Mouse (Mus musculus): Measurements from ENCODE around the gene Cdkn1a. TPM values are rescaled to one million over a fixed set of nuclear protein-coding genes. Genes with fewer than 3 reads are reported as not detected.

The Cdkn1a gene
- polyA plus RNA-seq, 1 experiment from 2014 or later, result 26.0 TPM

GRCm38 (mm10) chr17:29141577-29141976 lies 50.8 kb downstream of the Cdkn1a start:
- Histone ChIP-seq H3K9me3 (peaks cover 10% of the 10 kb centered on the region; the same call in 1 of the 2 replicates), H3K36me3 (replicated peaks) (no peaks in the 10 kb centered on the region), H3K27ac (replicated peaks) (no peak overlapping the region), H3K4me1 (peaks cover 5% of the 10 kb centered on the region; the same call in 1 of the 2 replicates), H3K27me3 (replicated peaks; ENCODE audit: low read depth, poor library complexity, severe bottlenecking) (no peaks in the 10 kb centered on the region), H3K4me3 (no peak overlapping the region)
- 90% methylated on average over 3 of the region's 3 CpGs for WGBS
- no peak for DNase-seq (ENCODE audit: low spot score)

GRCm38 (mm10) chr17:29143266-29143665 lies 52.5 kb downstream of the Cdkn1a start:
- no peak for DNase-seq (ENCODE audit: low spot score)
- H3K27me3 ChIP-seq (replicated peaks; ENCODE audit: low read depth, poor library complexity, severe bottlenecking), result no peaks in the 10 kb centered on the region
- H3K4me1 ChIP-seq, result peaks cover 12% of the 10 kb centered on the region; the same call in 1 of the 2 replicates
- WGBS, result 83% methylated on average over 8 of the region's 8 CpGs
- H3K9me3 ChIP-seq, result peaks cover 10% of the 10 kb centered on the region; the same call in 1 of the 2 replicates
- H3K36me3 ChIP-seq (replicated peaks), result no peaks in the 10 kb centered on the region
- H3K4me3 ChIP-seq, result no peak overlapping the region
- H3K27ac ChIP-seq (replicated peaks), result no peak overlapping the region

GRCm38 (mm10) chr17:29145101-29145500 lies 54.3 kb downstream of the Cdkn1a start:
- no peak overlapping the region for H3K27ac ChIP-seq (replicated peaks)
- peaks cover 10% of the 10 kb centered on the region; the same call in 1 of the 2 replicates for H3K9me3 ChIP-seq
- no peak for DNase-seq (ENCODE audit: low spot score)
- no peak overlapping the region for H3K4me3 ChIP-seq
- no peaks in the 10 kb centered on the region for H3K27me3 ChIP-seq (replicated peaks; ENCODE audit: low read depth, poor library complexity, severe bottlenecking)
- H3K36me3 ChIP-seq (replicated peaks), result no peaks in the 10 kb centered on the region
- peaks cover 12% of the 10 kb centered on the region; the same call in 1 of the 2 replicates for H3K4me1 ChIP-seq
- 94% methylated on average over 12 of the region's 12 CpGs for WGBS

- Histone ChIP-seq H3K27ac (replicated peaks) (no peak overlapping the region), H3K4me3 (no peak overlapping the region), H3K36me3 (replicated peaks) (no peaks in the 10 kb centered on the region), H3K9me3 (peaks cover 10% of the 10 kb centered on the region; the same call in 1 of the 2 replicates), H3K27me3 (replicated peaks; ENCODE audit: low read depth, poor library complexity, severe bottlenecking) (no peaks in the 10 kb centered on the region), H3K4me1 (peaks cover 12% of the 10 kb centered on the region; the same call in 1 of the 2 replicates)
- no peak for DNase-seq (ENCODE audit: low spot score)
- WGBS, result 77% methylated on average over 14 of the region's 14 CpGs
Observed at GRCm38 (mm10) chr17:29147273-29147672, 56.5 kb downstream of the Cdkn1a start.

GRCm38 (mm10) chr17:29147773-29148172 lies 57.0 kb downstream of the Cdkn1a start:
- 84% methylated on average over 6 of the region's 6 CpGs for WGBS
- no peak for DNase-seq (ENCODE audit: low spot score)
- Histone ChIP-seq H3K27me3 (replicated peaks; ENCODE audit: low read depth, poor library complexity, severe bottlenecking) (no peaks in the 10 kb centered on the region), H3K9me3 (peaks cover 10% of the 10 kb centered on the region; the same call in 1 of the 2 replicates), H3K27ac (replicated peaks) (no peak overlapping the region), H3K4me3 (no peak overlapping the region), H3K36me3 (replicated peaks) (no peaks in the 10 kb centered on the region), H3K4me1 (peaks cover 15% of the 10 kb centered on the region; the same call in 1 of the 2 replicates)

- H3K36me3 ChIP-seq (replicated peaks), result no peaks in the 10 kb centered on the region
- no peak overlapping the region for H3K4me3 ChIP-seq
- H3K27me3 ChIP-seq (replicated peaks; ENCODE audit: low read depth, poor library complexity, severe bottlenecking), result no peaks in the 10 kb centered on the region
- peaks cover 19% of the 10 kb centered on the region for H3K4me1 ChIP-seq
- peaks cover 10% of the 10 kb centered on the region; the same call in 1 of the 2 replicates for H3K9me3 ChIP-seq
- DNase-seq (ENCODE audit: low spot score), result no peak
- 0 out of 2 replicates have a peak overlapping the region, but pooled peaks have one; percentile 5 for H3K27ac ChIP-seq (replicated peaks)
- 72% methylated on average over 7 of the region's 7 CpGs for WGBS
Observed at GRCm38 (mm10) chr17:29149766-29150165, 59.0 kb downstream of the Cdkn1a start.

Other genes with a start within 250 kb of the Cdkn1a start
- 0.09 TPM in 1 of 2 replicates, not detected in the other for gene Pnpla1, start 232.6 kb upstream of the Cdkn1a start, polyA plus RNA-seq (2016; fragmentation: Nextera tagmentation; extraction: Ambion mirVana)
- 0.10 and 0.17 TPM in 2 replicates for gene 4930539E08Rik, start 175.7 kb upstream of the Cdkn1a start, polyA plus RNA-seq (2016; fragmentation: Nextera tagmentation; extraction: Ambion mirVana)
- 0.20 TPM in 1 of 2 replicates, not detected in the other for gene Pxt1, start 147.1 kb upstream of the Cdkn1a start, polyA plus RNA-seq (2016; fragmentation: Nextera tagmentation; extraction: Ambion mirVana)
- gene Kctd20, start 139.0 kb upstream of the Cdkn1a start, polyA plus RNA-seq (2016; fragmentation: Nextera tagmentation; extraction: Ambion mirVana), result 125 and 126 TPM in 2 replicates
- gene Stk38, start 83.0 kb upstream of the Cdkn1a start, polyA plus RNA-seq (2016; fragmentation: Nextera tagmentation; extraction: Ambion mirVana), result 118 and 125 TPM in 2 replicates
- 830 and 831 TPM in 2 replicates for gene Srsf3, start 58.3 kb upstream of the Cdkn1a start, polyA plus RNA-seq (2016; fragmentation: Nextera tagmentation; extraction: Ambion mirVana)
- gene Rab44, start 23.2 kb downstream of the Cdkn1a start, polyA plus RNA-seq (2016; fragmentation: Nextera tagmentation; extraction: Ambion mirVana), result 0.09 and 0.21 TPM in 2 replicates
- gene Cpne5, start 147.2 kb downstream of the Cdkn1a start, polyA plus RNA-seq (2016; fragmentation: Nextera tagmentation; extraction: Ambion mirVana), result 3.6 and 4.7 TPM in 2 replicates
- gene Ppil1, start 173.2 kb downstream of the Cdkn1a start, polyA plus RNA-seq (2016; fragmentation: Nextera tagmentation; extraction: Ambion mirVana), result 219 and 227 TPM in 2 replicates
- 47.8 and 49.5 TPM in 2 replicates for gene BC004004, start 177.8 kb downstream of the Cdkn1a start, polyA plus RNA-seq (2016; fragmentation: Nextera tagmentation; extraction: Ambion mirVana)
- 0.65 and 0.91 TPM in 2 replicates for gene Pi16, start 226.7 kb downstream of the Cdkn1a start, polyA plus RNA-seq (2016; fragmentation: Nextera tagmentation; extraction: Ambion mirVana)

Data from embryonic facial prominence, embryonic 10.5 days (tissue).